Mouse (Mus musculus) ES-E14 (cell line): Measurements from ENCODE around the gene Ablim1.

Experiments
- CHD2 ChIP-seq: IDR thresholded peaks from 2 replicates; pipeline ENCODE4 v1.6.1; 2014; ENCODE audit warnings: mild to moderate bottlenecking, low read depth, low read length, inconsistent platforms
- HCFC1 ChIP-seq: IDR thresholded peaks from 2 replicates; pipeline ENCODE4 v1.6.1; 2012; ENCODE audit warnings: low read length, inconsistent platforms, borderline replicate concordance; ENCODE audit not compliant: insufficient read depth
- ZNF384 ChIP-seq: IDR thresholded peaks from 2 replicates; pipeline ENCODE4 v1.6.1; 2012; ENCODE audit warnings: low read depth, low read length, inconsistent platforms

DNA sequence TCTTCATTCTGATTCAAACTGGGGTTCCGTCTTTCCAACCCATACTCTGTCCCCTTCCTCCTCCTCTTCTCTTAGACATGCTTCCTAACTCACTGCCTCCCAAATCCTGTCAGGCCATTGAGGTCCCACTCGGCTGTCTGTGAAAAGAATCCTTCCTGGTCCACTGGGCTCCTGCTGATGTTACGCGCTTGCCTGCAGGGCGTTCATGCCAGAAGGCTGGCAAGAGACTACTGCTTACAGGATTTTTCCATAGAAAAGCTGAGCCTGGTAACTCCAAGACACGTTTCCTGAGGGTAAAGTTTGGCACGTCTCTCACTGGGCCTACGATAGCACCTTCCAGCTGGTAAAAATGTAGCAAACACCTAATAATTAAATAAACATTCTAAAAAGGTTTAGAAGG, 36.5 kb downstream of the Ablim1 start:
- TF ChIP-seq ZNF384 (no peak), CHD2 (no peak), HCFC1 (no peak)
